Mouse (Mus musculus): Measurements from ENCODE around the gene Gm17428. TPM values are rescaled to one million over a fixed set of nuclear protein-coding genes. Genes with fewer than 3 reads are reported as not detected.

The Gm17428 gene
- polyA plus RNA-seq, 1 experiment from 2014 or later, result not detected

GRCm38 (mm10) chr14:55025527-55025926 is 48.8 kb downstream of the Gm17428 start:
- no peak for ATAC-seq (ENCODE audit: low FRiP score)
- WGBS, result 78% methylated on average over 5 of the region's 5 CpGs
- H3K9ac ChIP-seq, result no peak overlapping the region
- peaks cover 12% of the 10 kb centered on the region for H3K27me3 ChIP-seq
- H3K4me3 ChIP-seq, result no peak overlapping the region
- H3K4me2 ChIP-seq, result no peak overlapping the region
- H3K36me3 ChIP-seq, result peaks cover 46% of the 10 kb centered on the region
- peaks cover 36% of the 10 kb centered on the region for H3K4me1 ChIP-seq (replicated peaks)
- no peak overlapping the region for H3K27ac ChIP-seq
- H3K9me3 ChIP-seq, result no peaks in the 10 kb centered on the region

MicroRNA genes within 50 kb of the gene (microRNA counts, 519-probe panel; counts per million panel counts)
- microRNA mmu-miR-208a (2,812 counts per million, percentile 28 among the panel's probes with 10 or more counts), microRNA mmu-miR-208b (51.3 counts per million)

Small RNAs within 50 kb of the gene (microRNA-seq; reads per million reads assigned to microRNA genes)
- gene Mir208a (3.5 reads per million, percentile 10 among the genes with 10 or more reads in this experiment), gene Mir208b (18.6 reads per million, percentile 29 among the genes with 10 or more reads in this experiment)

Other genes with a start within 250 kb of the Gm17428 start
- gene Slc7a8, start 195.0 kb upstream of the Gm17428 start, polyA plus RNA-seq (2015; fragmentation: Nextera tagmentation; extraction: Ambion mirVana), result 4.7 and 5.3 TPM in 2 replicates
- gene Rnf212b, start 162.8 kb upstream of the Gm17428 start, polyA plus RNA-seq (2015; fragmentation: Nextera tagmentation; extraction: Ambion mirVana), result not detected in 2 replicates
- gene Homez, start 106.0 kb upstream of the Gm17428 start, polyA plus RNA-seq (2015; fragmentation: Nextera tagmentation; extraction: Ambion mirVana), result 10.3 and 13.8 TPM in 2 replicates
- gene Ppp1r3e, start 99.4 kb upstream of the Gm17428 start, polyA plus RNA-seq (2015; fragmentation: Nextera tagmentation; extraction: Ambion mirVana), result 1.5 and 2.4 TPM in 2 replicates
- 3.6 and 4.7 TPM in 2 replicates for gene Bcl2l2, start 93.6 kb upstream of the Gm17428 start, polyA plus RNA-seq (2015; fragmentation: Nextera tagmentation; extraction: Ambion mirVana)
- gene Gm20521, start 93.5 kb upstream of the Gm17428 start, polyA plus RNA-seq (2015; fragmentation: Nextera tagmentation; extraction: Ambion mirVana), result 0.34 TPM in 1 of 2 replicates, not detected in the other
- 165 and 167 TPM in 2 replicates for gene Pabpn1, start 84.4 kb upstream of the Gm17428 start, polyA plus RNA-seq (2015; fragmentation: Nextera tagmentation; extraction: Ambion mirVana)
- gene Slc22a17, start 63.8 kb upstream of the Gm17428 start, polyA plus RNA-seq (2015; fragmentation: Nextera tagmentation; extraction: Ambion mirVana), result 148 and 158 TPM in 2 replicates
- 15.4 and 15.6 TPM in 2 replicates for gene Efs, start 50.8 kb upstream of the Gm17428 start, polyA plus RNA-seq (2015; fragmentation: Nextera tagmentation; extraction: Ambion mirVana)
- 0.38 and 0.83 TPM in 2 replicates for gene Il25, start 44.2 kb upstream of the Gm17428 start, polyA plus RNA-seq (2015; fragmentation: Nextera tagmentation; extraction: Ambion mirVana)
- 7.0 and 7.1 TPM in 2 replicates for gene Cmtm5, start 40.7 kb upstream of the Gm17428 start, polyA plus RNA-seq (2015; fragmentation: Nextera tagmentation; extraction: Ambion mirVana)
- gene Myh6, start 10.0 kb upstream of the Gm17428 start, polyA plus RNA-seq (2015; fragmentation: Nextera tagmentation; extraction: Ambion mirVana), result 1.2 and 3.0 TPM in 2 replicates
- 8.2 and 9.2 TPM in 2 replicates for gene Myh7, start 17.7 kb downstream of the Gm17428 start, polyA plus RNA-seq (2015; fragmentation: Nextera tagmentation; extraction: Ambion mirVana)
- gene Ngdn, start 38.5 kb downstream of the Gm17428 start, polyA plus RNA-seq (2015; fragmentation: Nextera tagmentation; extraction: Ambion mirVana), result 53.4 and 53.7 TPM in 2 replicates
- 29.4 and 31.9 TPM in 2 replicates for gene Zfhx2, start 115.4 kb downstream of the Gm17428 start, polyA plus RNA-seq (2015; fragmentation: Nextera tagmentation; extraction: Ambion mirVana)
- 29.8 and 30.7 TPM in 2 replicates for gene Thtpa, start 117.9 kb downstream of the Gm17428 start, polyA plus RNA-seq (2015; fragmentation: Nextera tagmentation; extraction: Ambion mirVana)
- 6.5 and 6.6 TPM in 2 replicates for gene Ap1g2, start 129.7 kb downstream of the Gm17428 start, polyA plus RNA-seq (2015; fragmentation: Nextera tagmentation; extraction: Ambion mirVana)
- gene Jph4, start 140.0 kb downstream of the Gm17428 start, polyA plus RNA-seq (2015; fragmentation: Nextera tagmentation; extraction: Ambion mirVana), result 22.2 and 22.6 TPM in 2 replicates
- gene Dhrs2, start 245.1 kb downstream of the Gm17428 start, polyA plus RNA-seq (2015; fragmentation: Nextera tagmentation; extraction: Ambion mirVana), result 0.93 and 1.3 TPM in 2 replicates

All from hindbrain, embryonic 13.5 days (tissue).